Mouse (Mus musculus) stomach, postnatal 0 days (tissue): Measurements from ENCODE around the gene Anapc4. TPM values are rescaled to one million over a fixed set of nuclear protein-coding genes. Genes with fewer than 3 reads are reported as not detected.

Experiments
- ATAC-seq: fragments of 200-750 bp; cut with Nextera tagmentation; 2 replicates; pipeline ENCODE4 v1.8.0; 2017; ENCODE audit not compliant: low FRiP score, low TSS enrichment
- DNase-seq: peaks from one replicate; pipeline ENCODE4 v3.0.0-alpha.2; 2016; ENCODE audit warnings: low spot score
- H3K27ac ChIP-seq: fragments of 300-500 bp; sonication (generic); replicated peaks from 2 replicates; pipeline ENCODE4 v1.5.1; 2014; ENCODE audit warnings: mild to moderate bottlenecking, control low read depth
- H3K27me3 ChIP-seq: fragments of 300-500 bp; sonication (generic); 2 replicates; pipeline ENCODE4 v1.6.1; 2014; ENCODE audit warnings: low read length; ENCODE audit not compliant: control insufficient read depth, insufficient read depth
- H3K36me3 ChIP-seq: fragments of 300-500 bp; sonication (generic); 2 replicates; pipeline ENCODE4 v1.6.1; 2014; ENCODE audit warnings: low read length, mixed read lengths; ENCODE audit not compliant: control insufficient read depth, insufficient read depth
- H3K4me1 ChIP-seq: fragments of 300-500 bp; sonication (generic); replicated peaks from 2 replicates; pipeline ENCODE4 v1.6.1; 2014; ENCODE audit warnings: antibody characterized with exemption; ENCODE audit not compliant: control insufficient read depth, insufficient read depth
- H3K4me2 ChIP-seq: fragments of 300-500 bp; sonication (generic); replicated peaks from 2 replicates; pipeline ENCODE4 v1.6.1; 2014; ENCODE audit warnings: low read depth, mild to moderate bottlenecking, control low read depth, moderate library complexity
- H3K4me3 ChIP-seq: fragments of 300-500 bp; sonication (generic); 2 replicates; pipeline ENCODE4 v1.5.1; 2014; ENCODE audit warnings: low read depth, low read length, control low read depth
- H3K9ac ChIP-seq: fragments of 300-500 bp; sonication (generic); 2 replicates; pipeline ENCODE4 v1.6.1; 2014; ENCODE audit warnings: mild to moderate bottlenecking, low read length, control low read depth, mixed read lengths
- H3K9me3 ChIP-seq: fragments of 300-500 bp; sonication (generic); 2 replicates; pipeline ENCODE4 v1.6.1; 2016; ENCODE audit warnings: low read length; ENCODE audit not compliant: control insufficient read depth
- CTCF ChIP-seq: IDR thresholded peaks from 2 replicates; pipeline ENCODE4 v1.5.1; 2016; ENCODE audit warnings: antibody characterized with exemption, low read depth, mild to moderate bottlenecking, moderate library complexity
- EP300 ChIP-seq: optimal IDR thresholded peaks from 2 replicates; pipeline ENCODE3; 2016; ENCODE audit warnings: antibody characterized with exemption
- WGBS: fragments of 180-500 bp; shearing (Covaris S2); extraction: QIAGEN DNeasy Blood & Tissue Kit; methylation state at CpG from one replicate; pipeline ENCODE4 v1.1.7; 2014; 5-methylcytosine and 5-hydroxymethylcytosine counted together
- polyA plus RNA-seq: library from polyadenylated mRNA; unstranded; fragments of >200 nt; fragmentation: Nextera tagmentation; extraction: Ambion mirVana; gene quantifications from 2 replicates; pipeline ENCODE4 v1.2.1, GENCODE M21; 2015

Anapc4 gene
- 37.3 and 43.9 TPM in 2 replicates for polyA plus RNA-seq

- DNase-seq, result peak; percentile 100
- peaks cover 5% of the 10 kb centered on the region for H3K4me1 ChIP-seq
- H3K27me3 ChIP-seq, result no peaks in the 10 kb centered on the region
- ATAC-seq, result peak; percentile 99
- peak within 1 kb of the TSS; percentile 86 for H3K4me2 ChIP-seq
- peak within 1 kb of the TSS; percentile 95 for H3K27ac ChIP-seq
- H3K36me3 ChIP-seq, result peaks cover 2% of the 10 kb centered on the region; the same call in 1 of the 2 replicates
- TF ChIP-seq CTCF (no peak), EP300 (no peak)
- H3K9me3 ChIP-seq, result no peaks in the 10 kb centered on the region
- peak within 1 kb of the TSS; percentile 89 for H3K9ac ChIP-seq
- under 1% methylated on average over 47 of the region's 50 CpGs for WGBS
- H3K4me3 ChIP-seq, result peak within 1 kb of the TSS; percentile 77
Observed at GRCm38 (mm10) chr5:52833761-52834274, at the start of gene Anapc4. Gene Anapc4 (plus strand): TSS chr5:52834012.

DNA sequence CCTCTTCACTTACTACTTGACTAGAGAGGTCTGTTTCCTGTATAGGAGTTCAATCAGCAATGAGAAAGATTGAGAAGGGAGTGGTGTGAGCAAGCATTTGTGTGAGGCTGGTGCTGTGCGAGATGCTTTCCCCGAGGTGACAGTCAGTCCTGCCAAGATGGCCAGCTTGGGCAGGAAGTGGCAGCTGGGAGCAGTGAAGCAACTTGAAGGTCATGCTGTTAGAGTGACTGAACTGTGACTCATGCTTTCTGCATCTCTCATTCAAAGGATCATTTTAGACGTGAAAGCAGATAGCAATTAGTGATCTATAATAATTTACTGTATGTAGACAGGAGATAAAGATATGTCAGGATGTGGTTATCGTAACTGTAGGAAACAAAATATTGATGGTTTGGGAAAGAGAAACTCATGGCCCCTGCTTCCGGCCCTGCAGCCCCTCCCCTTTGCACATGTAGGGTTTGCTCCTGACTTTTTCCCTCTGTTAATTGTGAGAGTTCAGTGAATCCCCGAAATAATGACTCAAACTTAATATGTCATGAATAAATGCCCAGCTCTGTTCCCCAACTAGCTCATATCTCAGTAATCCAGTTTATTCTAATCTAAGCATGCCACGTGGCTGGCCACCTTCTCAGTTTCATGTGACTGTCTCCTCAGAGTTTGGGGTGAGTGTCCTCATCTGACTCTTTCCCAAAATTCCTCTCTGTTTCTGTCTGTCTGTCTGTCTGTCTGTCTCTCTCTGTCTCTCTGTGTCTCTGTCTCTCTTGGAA, 47.1 kb upstream of the Anapc4 start:
- H3K27me3 ChIP-seq, result no peaks in the 10 kb centered on the region
- 75% methylated on average over 7 of the region's 7 CpGs for WGBS
- no peaks in the 10 kb centered on the region for H3K4me1 ChIP-seq
- TF ChIP-seq CTCF, result no peak
- TF ChIP-seq EP300, result no peak
- no peak overlapping the region for H3K4me3 ChIP-seq
- no peaks in the 10 kb centered on the region for H3K9me3 ChIP-seq
- no peak overlapping the region for H3K9ac ChIP-seq
- ATAC-seq, result no peak
- no peak overlapping the region for H3K27ac ChIP-seq
- no peak for DNase-seq
- H3K36me3 ChIP-seq, result no peaks in the 10 kb centered on the region
- no peak overlapping the region for H3K4me2 ChIP-seq

DNA sequence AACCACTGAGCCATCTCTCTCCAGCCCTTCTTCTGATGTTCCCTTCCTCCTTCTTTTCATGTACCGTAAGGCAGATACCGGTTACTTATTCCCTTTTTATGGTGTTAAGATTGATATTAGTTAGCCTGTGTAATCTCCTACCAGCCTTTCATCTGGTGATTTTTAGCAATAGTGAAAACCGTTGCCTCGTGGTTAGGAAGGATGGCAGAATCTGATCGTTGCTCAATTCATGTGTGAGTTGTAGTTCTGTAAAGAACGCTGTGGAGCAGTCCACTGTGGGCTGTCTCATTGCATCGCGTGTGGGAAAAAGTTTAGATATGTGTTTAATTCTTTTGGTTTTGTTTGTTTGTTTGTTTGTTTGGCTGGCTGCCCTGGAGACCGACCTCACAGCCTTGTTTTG, 40.6 kb upstream of the Anapc4 start:
- TF ChIP-seq CTCF (no peak), EP300 (no peak)
- H3K27ac ChIP-seq, result no peak overlapping the region
- no peaks in the 10 kb centered on the region for H3K27me3 ChIP-seq
- H3K4me2 ChIP-seq, result no peak overlapping the region
- ATAC-seq (no peak), DNase-seq (no peak)
- H3K4me1 ChIP-seq, result no peaks in the 10 kb centered on the region
- no peak overlapping the region for H3K4me3 ChIP-seq
- H3K9ac ChIP-seq, result no peak overlapping the region
- peaks cover 13% of the 10 kb centered on the region for H3K36me3 ChIP-seq
- H3K9me3 ChIP-seq, result no peaks in the 10 kb centered on the region
- WGBS, result 91% methylated on average over 9 of the region's 9 CpGs

DNA sequence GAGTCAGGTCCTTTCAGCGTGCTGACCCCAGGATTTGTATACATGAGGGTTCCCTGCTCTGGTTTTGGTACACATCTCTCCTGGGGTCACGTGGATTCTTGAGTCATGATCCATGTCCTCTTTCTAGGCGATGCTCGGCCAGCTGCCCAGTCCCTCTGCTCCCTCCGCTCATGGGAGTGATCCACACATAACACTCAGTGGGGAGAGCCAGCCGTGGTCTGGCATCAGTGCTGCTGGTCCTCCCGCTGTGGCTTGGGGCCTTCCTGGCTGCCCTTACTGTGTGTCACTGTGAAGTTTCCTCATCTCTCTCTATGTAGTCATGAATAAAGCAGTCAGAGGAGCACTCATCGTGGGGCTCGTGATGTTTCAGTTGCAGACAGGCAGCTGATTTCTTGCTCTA, 39.7 kb upstream of the Anapc4 start:
- ATAC-seq, result no peak
- TF ChIP-seq EP300, result no peak
- no peak for TF ChIP-seq CTCF
- Histone ChIP-seq H3K9ac (no peak overlapping the region), H3K27ac (no peak overlapping the region), H3K4me3 (no peak overlapping the region), H3K36me3 (peaks cover 13% of the 10 kb centered on the region), H3K4me1 (no peaks in the 10 kb centered on the region), H3K9me3 (no peaks in the 10 kb centered on the region), H3K4me2 (no peak overlapping the region), H3K27me3 (no peaks in the 10 kb centered on the region)
- DNase-seq, result no peak
- 86% methylated on average over 9 of the region's 9 CpGs for WGBS

DNA sequence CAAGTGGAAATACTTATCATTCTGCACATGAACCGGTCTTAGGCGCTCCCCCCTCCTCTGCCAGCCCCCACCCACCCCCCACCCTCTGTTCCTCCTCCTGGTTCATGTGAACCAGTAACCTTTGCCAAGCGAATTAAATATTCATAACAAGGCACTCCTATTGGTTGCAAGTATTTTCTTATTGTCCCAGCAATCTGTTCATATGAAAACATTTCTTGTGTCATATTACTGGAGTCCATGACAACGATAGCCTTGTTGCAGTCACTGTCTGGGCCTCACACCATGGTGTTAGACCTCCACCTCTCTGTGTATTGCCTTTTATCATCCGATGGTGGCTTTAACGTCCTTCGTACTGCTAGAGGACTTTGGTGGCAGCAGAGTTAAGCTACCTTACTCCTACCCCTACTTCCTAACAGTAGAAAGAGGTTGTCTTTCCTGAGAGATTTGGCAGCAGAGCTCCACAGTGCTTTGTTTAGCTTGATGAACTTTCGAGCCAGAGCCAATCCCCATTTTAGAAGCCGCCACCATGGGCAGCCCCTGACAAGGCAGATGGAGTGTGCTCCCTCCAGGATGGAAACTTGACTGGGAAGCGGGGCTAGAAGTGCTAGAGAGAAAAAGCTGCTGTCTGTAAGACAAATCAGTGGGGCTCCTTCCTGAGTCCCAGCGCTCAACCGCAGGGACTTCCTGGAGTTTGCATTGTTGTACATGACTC, 34.4 kb upstream of the Anapc4 start:
- H3K36me3 ChIP-seq, result peaks cover 16% of the 10 kb centered on the region
- 93% methylated on average over 12 of the region's 12 CpGs for whole genome bisulfite sequencing

More for the DNA sequence above, 34.4 kb upstream of the Anapc4 start:
- TF ChIP-seq EP300 (no peak), CTCF (no peak)
- H3K4me3 ChIP-seq, result no peak overlapping the region
- no peak for ATAC-seq
- H3K9me3 ChIP-seq, result no peaks in the 10 kb centered on the region
- H3K27ac ChIP-seq, result no peak overlapping the region
- H3K4me1 ChIP-seq, result no peaks in the 10 kb centered on the region
- H3K9ac ChIP-seq, result no peak overlapping the region
- H3K27me3 ChIP-seq, result no peaks in the 10 kb centered on the region
- no peak overlapping the region for H3K4me2 ChIP-seq
- no peak for DNase-seq
